Mouse (Mus musculus): ENCODE measurements around the gene Mapkapk3. TPM values are rescaled to one million over a fixed set of nuclear protein-coding genes. Genes with fewer than 3 reads are reported as not detected.

Mapkapk3 gene
- total RNA-seq (2017) = 61.4 and 71.9 TPM in 2 replicates

GRCm38 (mm10) chr9:107289211-107290076 lies at the start of gene Mapkapk3:
Gene Mapkapk3, minus strand, starts transcription at chr9:107289877.
- ATAC-seq (replicated peaks; ENCODE audit: low read depth, poor library complexity, severe bottlenecking) = peak; percentile 67

- peak; percentile 67 for ATAC-seq (replicated peaks; ENCODE audit: low read depth, poor library complexity, severe bottlenecking)
Measured at GRCm38 (mm10) chr9:107338172-107338883, 48.7 kb upstream of the Mapkapk3 start, which contains the start of gene Hemk1. Gene Hemk1, minus strand, starts transcription at chr9:107338350.

- no peak for ATAC-seq (replicated peaks; ENCODE audit: low read depth, poor library complexity, severe bottlenecking)
Measured at GRCm38 (mm10) chr9:107336386-107336785, 46.7 kb upstream of the Mapkapk3 start.

DNA sequence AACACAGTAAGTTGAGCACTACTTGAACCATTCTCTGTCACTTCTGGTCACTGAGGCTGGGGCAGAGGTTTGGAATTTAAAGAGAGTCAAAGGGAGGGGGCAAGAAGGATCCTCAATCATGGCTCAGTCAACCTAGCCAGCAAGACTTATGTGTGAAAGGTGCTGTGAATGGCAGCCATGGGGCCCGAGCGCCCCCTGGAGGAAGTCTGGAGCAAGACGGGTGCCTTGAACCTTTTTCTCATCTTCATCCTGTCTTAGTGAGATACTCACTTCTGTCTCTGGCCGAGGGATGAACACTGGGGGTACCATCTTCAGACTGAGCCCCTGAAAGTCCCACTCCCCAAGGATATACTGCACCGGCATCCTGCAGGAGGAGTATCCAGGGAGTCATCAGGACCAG lies 46.2 kb upstream of the Mapkapk3 start:
- ATAC-seq (replicated peaks; ENCODE audit: low read depth, poor library complexity, severe bottlenecking) = peak; percentile 48

GRCm38 (mm10) chr9:107335046-107335445 lies 45.4 kb upstream of the Mapkapk3 start:
- no peak for ATAC-seq (replicated peaks; ENCODE audit: low read depth, poor library complexity, severe bottlenecking)

GRCm38 (mm10) chr9:107334356-107334755 lies 44.7 kb upstream of the Mapkapk3 start:
- no peak for ATAC-seq (replicated peaks; ENCODE audit: low read depth, poor library complexity, severe bottlenecking)

DNA sequence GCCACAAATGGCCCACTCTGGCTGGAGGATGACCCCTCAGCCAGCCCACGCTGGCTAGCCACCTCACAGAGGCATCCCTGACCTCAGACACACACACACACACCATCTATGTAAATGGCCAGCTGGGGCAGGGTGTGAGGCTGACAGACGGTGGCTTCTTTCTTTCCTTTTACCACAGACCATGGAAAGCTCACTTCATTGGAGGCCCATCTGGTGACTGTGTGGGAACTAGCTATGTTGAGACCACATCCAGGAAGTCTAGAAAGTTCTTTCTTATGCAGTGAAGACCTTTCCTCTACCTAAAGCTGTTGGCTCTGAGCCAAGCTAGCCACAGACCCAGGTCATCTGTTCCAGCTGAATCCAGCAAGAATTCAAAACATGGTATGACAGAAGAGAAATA lies 44.0 kb upstream of the Mapkapk3 start:
- ATAC-seq (replicated peaks; ENCODE audit: low read depth, poor library complexity, severe bottlenecking) = no peak

GRCm38 (mm10) chr9:107330791-107331190 lies 41.1 kb upstream of the Mapkapk3 start:
- no peak for ATAC-seq (replicated peaks; ENCODE audit: low read depth, poor library complexity, severe bottlenecking)

GRCm38 (mm10) chr9:107327879-107328620 lies 38.4 kb upstream of the Mapkapk3 start:
- ATAC-seq (replicated peaks; ENCODE audit: low read depth, poor library complexity, severe bottlenecking) = no peak

GRCm38 (mm10) chr9:107325904-107326303 lies 36.2 kb upstream of the Mapkapk3 start:
- no peak for ATAC-seq (replicated peaks; ENCODE audit: low read depth, poor library complexity, severe bottlenecking)

GRCm38 (mm10) chr9:107324799-107325561 lies 35.3 kb upstream of the Mapkapk3 start:
- no peak for ATAC-seq (replicated peaks; ENCODE audit: low read depth, poor library complexity, severe bottlenecking)

GRCm38 (mm10) chr9:107323558-107323957 lies 33.9 kb upstream of the Mapkapk3 start:
- peak; percentile 85 for ATAC-seq (replicated peaks; ENCODE audit: low read depth, poor library complexity, severe bottlenecking)

DNA sequence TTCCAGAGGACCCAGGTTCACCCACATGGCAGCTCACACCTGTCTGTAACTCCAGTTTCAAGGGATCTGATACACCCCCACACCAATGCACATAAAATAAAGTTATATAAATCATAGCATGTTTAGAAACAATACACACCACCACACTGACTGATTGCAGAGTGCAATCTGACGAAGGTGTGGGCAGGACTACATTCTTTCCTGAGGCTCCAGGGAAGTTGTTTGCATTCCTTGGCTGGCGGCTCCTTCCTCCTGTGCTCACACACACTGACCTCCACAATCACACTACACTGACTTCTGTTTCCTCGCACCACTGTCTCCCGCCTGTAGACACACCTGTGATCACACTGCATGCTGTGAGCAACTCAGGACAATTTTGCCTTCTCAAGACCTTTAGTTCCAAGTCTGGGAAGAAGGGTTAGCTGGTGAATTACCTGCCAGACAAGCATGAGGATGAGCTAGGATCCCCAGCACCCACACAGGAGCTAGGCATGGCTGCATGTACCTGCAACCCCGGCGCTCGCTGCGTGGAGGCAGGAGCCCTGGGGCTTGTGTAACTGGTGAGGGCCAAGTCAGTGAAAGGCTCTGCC lies 32.9 kb upstream of the Mapkapk3 start:
- no peak for ATAC-seq (replicated peaks; ENCODE audit: low read depth, poor library complexity, severe bottlenecking)

- ATAC-seq (replicated peaks; ENCODE audit: low read depth, poor library complexity, severe bottlenecking) = no peak
Measured at GRCm38 (mm10) chr9:107315791-107316190, 26.1 kb upstream of the Mapkapk3 start.

- ATAC-seq (replicated peaks; ENCODE audit: low read depth, poor library complexity, severe bottlenecking) = no peak
Measured at GRCm38 (mm10) chr9:107313926-107314325, 24.2 kb upstream of the Mapkapk3 start.

- ATAC-seq (replicated peaks; ENCODE audit: low read depth, poor library complexity, severe bottlenecking) = peak; percentile 88
Measured at GRCm38 (mm10) chr9:107312811-107313584, 23.3 kb upstream of the Mapkapk3 start.

DNA sequence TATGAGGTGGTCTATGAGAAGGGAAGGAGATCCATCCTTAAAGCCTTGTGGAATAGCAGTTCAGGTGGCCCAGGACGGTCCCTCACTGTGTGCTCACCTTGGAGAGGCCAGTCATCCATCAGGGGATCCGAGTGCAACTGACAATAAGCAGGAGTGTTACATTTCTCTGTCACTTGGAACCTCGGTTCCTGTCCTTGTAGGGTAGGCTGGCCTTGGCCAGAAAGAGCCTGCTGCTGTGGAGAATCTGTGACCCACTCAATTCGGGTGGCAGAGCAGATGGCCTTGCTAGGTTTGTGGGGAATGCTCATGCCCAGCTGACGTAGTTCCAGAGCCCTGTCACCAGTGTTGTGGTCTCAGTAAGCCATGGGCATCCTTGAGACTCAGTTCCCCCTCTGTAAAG lies 19.9 kb upstream of the Mapkapk3 start:
- no peak for ATAC-seq (replicated peaks; ENCODE audit: low read depth, poor library complexity, severe bottlenecking)

GRCm38 (mm10) chr9:107309171-107309570 lies 19.5 kb upstream of the Mapkapk3 start:
- ATAC-seq (replicated peaks; ENCODE audit: low read depth, poor library complexity, severe bottlenecking) = no peak
